Mouse (Mus musculus) hindbrain, postnatal 0 days (tissue): ENCODE data around the gene Gpr152. TPM values are rescaled to one million over a fixed set of nuclear protein-coding genes. Genes with fewer than 3 reads are reported as not detected.
A peak's percentile ranks its signal among the peaks of the same experiment; 100 is the strongest.

ENCODE experiments used
- ATAC-seq: fragments of 200-750 bp; cut with Nextera tagmentation; 2 replicates; pipeline ENCODE4 v1.8.0; 2017; ENCODE audit warnings: mild to moderate bottlenecking, moderate TSS enrichment, moderate library complexity
- DNase-seq: peaks from one replicate; pipeline ENCODE4 v3.0.0-alpha.2; 2015; ENCODE audit warnings: low spot score
- H3K27ac ChIP-seq: fragments of 300-500 bp; sonication (generic); 2 replicates; pipeline ENCODE4 v1.5.1; 2014; ENCODE audit warnings: mild to moderate bottlenecking
- H3K27me3 ChIP-seq: fragments of 300-500 bp; sonication (generic); 2 replicates; pipeline ENCODE4 v1.6.1; 2014; ENCODE audit warnings: low read length, mixed read lengths; ENCODE audit not compliant: insufficient read depth
- H3K36me3 ChIP-seq: fragments of 300-500 bp; sonication (generic); 2 replicates; pipeline ENCODE4 v1.6.1; 2014; ENCODE audit warnings: low read length, mixed read lengths; ENCODE audit not compliant: insufficient read depth
- H3K4me1 ChIP-seq: fragments of 300-500 bp; sonication (generic); 2 replicates; pipeline ENCODE4 v1.6.1; 2014; ENCODE audit warnings: antibody characterized with exemption, low read length, mixed read lengths; ENCODE audit not compliant: insufficient read depth
- H3K4me2 ChIP-seq: fragments of 300-500 bp; sonication (generic); 2 replicates; pipeline ENCODE4 v1.6.1; 2014; ENCODE audit warnings: low read depth, mild to moderate bottlenecking, low read length, moderate library complexity, mixed read lengths
- H3K4me3 ChIP-seq: fragments of 300-500 bp; sonication (generic); 2 replicates; pipeline ENCODE4 v1.5.1; 2014; ENCODE audit warnings: low read length
- H3K9ac ChIP-seq: fragments of 300-500 bp; sonication (generic); replicated peaks from 2 replicates; pipeline ENCODE4 v1.6.1; 2014; ENCODE audit warnings: mild to moderate bottlenecking, low read length, moderate library complexity, mixed read lengths
- H3K9me3 ChIP-seq: fragments of 300-500 bp; sonication (generic); 2 replicates; pipeline ENCODE4 v1.6.1; 2016; ENCODE audit warnings: low read length, mixed read lengths
- CTCF ChIP-seq: IDR thresholded peaks from 2 replicates; pipeline ENCODE4 v1.5.1; 2016; ENCODE audit warnings: antibody characterized with exemption, control low read depth, low read depth
- WGBS: fragments of 180-500 bp; shearing (Covaris S2); extraction: QIAGEN DNeasy Blood & Tissue Kit; methylation state at CpG from one replicate; pipeline ENCODE4 v1.1.7; 2014; 5-methylcytosine and 5-hydroxymethylcytosine counted together
- polyA plus RNA-seq: library from polyadenylated mRNA; unstranded; fragments of >200 nt; fragmentation: Nextera tagmentation; extraction: Ambion mirVana; gene quantifications from 2 replicates; pipeline ENCODE4 v1.2.1, GENCODE M21; 2015
- total RNA-seq: library from RNA; depleted of rRNA; stranded (reverse); fragments of >200 nt; gene quantifications from 2 replicates; pipeline ENCODE4 v1.2.3, GENCODE M21; 2014

Gene Gpr152
- total and polyA plus RNA-seq, 2 experiments from 2014 or later = 0.05 to 0.37 TPM

DNA sequence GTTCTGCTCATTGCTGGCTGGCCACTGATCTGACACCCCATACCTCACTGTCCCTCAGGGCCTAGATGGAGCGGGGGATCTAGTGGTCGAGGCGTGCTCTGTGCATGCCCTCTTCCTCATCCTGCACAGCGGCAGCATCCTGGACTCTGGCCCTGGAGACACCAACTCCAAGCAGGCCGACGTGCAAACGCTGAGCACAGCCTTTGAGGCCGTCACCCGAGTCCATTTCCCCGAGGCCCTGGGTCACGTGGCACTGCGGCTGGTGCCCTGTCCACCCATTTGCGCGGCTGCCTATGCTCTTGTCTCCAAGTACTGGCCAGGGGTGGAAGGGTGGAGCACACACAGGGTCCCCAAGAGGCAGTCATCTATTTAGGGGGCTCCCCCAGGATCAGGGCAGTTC is 32.9 kb upstream of the Gpr152 start:
- H3K36me3 ChIP-seq = peaks cover 8% of the 10 kb centered on the region; the same call in 1 of the 2 replicates
- no peak overlapping the region for H3K27ac ChIP-seq
- H3K27me3 ChIP-seq = no peaks in the 10 kb centered on the region
- no peak for DNase-seq
- 94% methylated on average over 14 of the region's 14 CpGs for WGBS
- peaks cover 3% of the 10 kb centered on the region; the same call in 1 of the 2 replicates for H3K4me1 ChIP-seq
- no peak for ATAC-seq
- no peaks in the 10 kb centered on the region for H3K9me3 ChIP-seq
- TF ChIP-seq CTCF = no peak
- H3K4me3 ChIP-seq = no peak overlapping the region
- H3K4me2 ChIP-seq = no peak overlapping the region
- H3K9ac ChIP-seq = no peak overlapping the region

DNA sequence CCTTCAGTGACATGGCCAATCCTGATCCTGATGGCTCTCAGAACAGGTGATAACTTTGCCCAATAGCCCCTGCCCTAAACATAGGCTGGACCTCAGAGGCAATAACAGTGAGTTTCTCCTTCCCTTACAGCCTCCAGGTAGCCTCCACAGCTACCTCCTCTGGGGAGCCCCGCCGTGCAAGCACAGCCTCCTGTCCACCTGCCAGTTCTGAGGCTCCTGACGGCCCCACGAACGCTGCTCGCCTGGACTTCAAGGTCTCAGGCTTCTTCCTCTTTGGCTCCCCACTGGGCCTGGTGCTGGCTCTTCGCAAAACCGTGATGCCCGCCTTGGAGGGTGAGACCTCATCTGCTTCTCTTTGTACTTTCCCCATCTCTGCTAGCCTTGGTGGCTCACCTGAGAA is 31.1 kb upstream of the Gpr152 start:
- WGBS = 89% methylated on average over 9 of the region's 9 CpGs
- Histone ChIP-seq H3K27ac (no peak overlapping the region), H3K27me3 (no peaks in the 10 kb centered on the region), H3K4me1 (no peaks in the 10 kb centered on the region), H3K9ac (no peak overlapping the region), H3K4me2 (no peak overlapping the region), H3K4me3 (no peak overlapping the region), H3K36me3 (peaks cover 25% of the 10 kb centered on the region; the same call in 1 of the 2 replicates), H3K9me3 (no peaks in the 10 kb centered on the region)
- no peak for DNase-seq
- ATAC-seq = no peak
- TF ChIP-seq CTCF = no peak

- Histone ChIP-seq H3K4me1 (no peaks in the 10 kb centered on the region), H3K9me3 (no peaks in the 10 kb centered on the region), H3K9ac (no peak overlapping the region), H3K4me2 (no peak overlapping the region), H3K36me3 (peaks cover 38% of the 10 kb centered on the region; the same call in 1 of the 2 replicates), H3K27ac (no peak overlapping the region), H3K4me3 (no peak overlapping the region), H3K27me3 (no peaks in the 10 kb centered on the region)
- ATAC-seq = no peak
- no peak for DNase-seq
- WGBS = 95% methylated on average over 26 of the region's 26 CpGs
- TF ChIP-seq CTCF = no peak
These were observed 27.3 kb upstream of the Gpr152 start for GRCm38 (mm10) chr19:4112063-4112960.

GRCm38 (mm10) chr19:4113186-4113805 is 26.3 kb upstream of the Gpr152 start:
- DNase-seq (peak; percentile 67), ATAC-seq (peak; percentile 53)
- Histone ChIP-seq H3K4me2 (no peak overlapping the region), H3K9ac (no peak overlapping the region), H3K4me1 (no peaks in the 10 kb centered on the region), H3K9me3 (no peaks in the 10 kb centered on the region), H3K27me3 (no peaks in the 10 kb centered on the region), H3K4me3 (no peak overlapping the region), H3K27ac (no peak overlapping the region), H3K36me3 (peaks cover 38% of the 10 kb centered on the region; the same call in 1 of the 2 replicates)
- TF ChIP-seq CTCF = no peak
- 60% methylated on average over 13 of the region's 13 CpGs for WGBS

DNA sequence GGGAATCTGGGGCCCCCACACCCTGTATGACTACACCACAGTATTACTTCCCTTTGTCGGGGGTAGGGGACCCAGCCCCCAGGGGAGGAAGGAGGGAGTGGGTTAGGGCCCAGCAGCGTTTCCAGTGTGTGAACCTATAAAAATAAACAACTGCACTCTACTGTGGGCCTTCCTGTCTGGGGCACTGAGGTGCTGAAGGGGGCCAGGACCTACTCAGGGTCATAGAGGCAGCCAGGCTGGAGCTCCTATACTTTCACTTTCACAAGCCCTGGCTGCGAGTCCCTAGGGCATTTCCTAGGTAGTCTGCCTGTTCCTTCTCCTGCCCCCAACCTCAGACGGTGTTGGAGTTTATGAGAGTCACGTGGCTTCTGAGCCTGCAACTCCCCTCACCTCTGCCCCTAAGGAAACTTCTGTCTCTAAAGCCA is 25.8 kb upstream of the Gpr152 start:
- Histone ChIP-seq H3K4me3 (no peak overlapping the region), H3K27me3 (no peaks in the 10 kb centered on the region), H3K36me3 (peaks cover 38% of the 10 kb centered on the region; the same call in 1 of the 2 replicates), H3K9ac (no peak overlapping the region), H3K27ac (no peak overlapping the region), H3K4me2 (no peak overlapping the region), H3K9me3 (no peaks in the 10 kb centered on the region), H3K4me1 (no peaks in the 10 kb centered on the region)
- 74% methylated on average over 5 of the region's 5 CpGs for WGBS
- no peak for TF ChIP-seq CTCF
- ATAC-seq (0 out of 2 replicates have a peak, but pooled peaks have one; percentile 4), DNase-seq (no peak)

DNA sequence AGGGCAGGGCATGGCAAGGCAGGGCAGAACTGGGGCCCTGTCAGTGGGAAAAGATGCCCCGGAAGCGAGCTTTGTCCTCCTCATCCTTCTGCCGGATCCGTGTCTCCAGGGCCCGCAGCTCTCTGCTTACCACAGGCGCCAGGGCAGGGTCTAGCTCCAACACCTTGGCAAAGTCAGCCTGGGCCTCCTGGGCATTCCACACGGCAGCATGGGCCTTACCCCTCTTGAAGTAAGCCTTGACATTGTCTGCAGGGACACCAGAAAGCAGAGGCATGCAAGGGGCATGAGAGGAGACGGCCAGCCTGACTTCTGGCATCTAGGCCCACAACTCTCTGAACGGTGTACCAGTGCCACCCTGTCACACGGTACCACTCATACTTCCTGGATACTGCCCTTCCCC is 25.0 kb upstream of the Gpr152 start:
- WGBS = 86% methylated on average over 10 of the region's 10 CpGs
- Histone ChIP-seq H3K27me3 (no peaks in the 10 kb centered on the region), H3K4me3 (no peak overlapping the region), H3K36me3 (peaks cover 33% of the 10 kb centered on the region; the same call in 1 of the 2 replicates), H3K4me2 (no peak overlapping the region), H3K4me1 (no peaks in the 10 kb centered on the region), H3K9me3 (no peaks in the 10 kb centered on the region), H3K9ac (no peak overlapping the region), H3K27ac (no peak overlapping the region)
- no peak for TF ChIP-seq CTCF
- DNase-seq (no peak), ATAC-seq (no peak)
